26 mouse cellular contexts compared by ENCODE assay signal in genomic region chr3:88479163-88479562, GRCm38 (mm10).
"Had no signal": no experiment of that assay in that cellular context is flagged by ENCODE, and none has a peak within 500 bp of the region (broad histone marks: within the 10 kb centered on the region; RNA-seq: fewer than 3 reads in every experiment).

No protein-coding gene starts in this region.

- H3K36me3 ChIP-seq: hindbrain, embryonic 10.5 days; hindbrain, embryonic 12.5 days; limb, embryonic 10.5 days; limb, embryonic 12.5 days had no signal

- ATAC-seq: hindbrain, postnatal 0 days; intestine, embryonic 16.5 days had no signal

- DNase-seq: gastrocnemius, adult 2 months; gastrocnemius, postnatal 10 days; gastrocnemius, postnatal 25 days; heart, adult 2 months; heart, postnatal 4 days; kidney, adult 11 months; kidney, adult 2 months; kidney, adult 9 months; kidney, postnatal 14 days; kidney, postnatal 36 days; liver; liver, embryonic 13.5 days had no signal

- H3K9me3 ChIP-seq: heart, embryonic 13.5 days; heart, embryonic 15.5 days; hindbrain, embryonic 10.5 days; hindbrain, embryonic 12.5 days; hindbrain, embryonic 15.5 days; kidney, embryonic 15.5 days; limb, embryonic 10.5 days; limb, embryonic 12.5 days; liver, embryonic 13.5 days had no signal

- H3K9ac ChIP-seq: heart, embryonic 13.5 days; heart, embryonic 15.5 days; hindbrain, embryonic 12.5 days; hindbrain, embryonic 15.5 days; kidney, embryonic 15.5 days; limb, embryonic 12.5 days; liver, embryonic 13.5 days had no signal

- H3K4me3 ChIP-seq: gastrocnemius, adult 2 months; heart, adult 2 months; heart, embryonic 13.5 days; heart, embryonic 15.5 days; hindbrain, embryonic 10.5 days; hindbrain, embryonic 12.5 days; hindbrain, embryonic 15.5 days; kidney, embryonic 15.5 days; left cerebral cortex, adult 2 months; limb, embryonic 10.5 days; limb, embryonic 12.5 days; liver, embryonic 13.5 days had no signal

- H3K4me2 ChIP-seq: heart, embryonic 11.5 days; heart, embryonic 13.5 days; heart, embryonic 15.5 days; hindbrain, embryonic 12.5 days; hindbrain, embryonic 15.5 days; kidney, embryonic 15.5 days; limb, embryonic 12.5 days; liver, embryonic 11.5 days; liver, embryonic 13.5 days had no signal

- H3K27ac ChIP-seq: gastrocnemius, adult 2 months; heart, adult 2 months; heart, embryonic 13.5 days; heart, embryonic 15.5 days; hindbrain, embryonic 10.5 days; hindbrain, embryonic 12.5 days; hindbrain, embryonic 15.5 days; hindbrain, postnatal 0 days; kidney, embryonic 15.5 days; kidney, postnatal 0 days; left cerebral cortex, adult 2 months; limb, embryonic 10.5 days; limb, embryonic 12.5 days; liver, embryonic 13.5 days had no signal

- H3K4me1 ChIP-seq: hindbrain, embryonic 12.5 days; hindbrain, embryonic 15.5 days; limb, embryonic 12.5 days had no signal
